Mouse (Mus musculus): ENCODE results near the gene Ugt1a6a. TPM values are rescaled to one million over a fixed set of nuclear protein-coding genes. Genes with fewer than 3 reads are reported as not detected.

Ugt1a6a gene
- polyA plus RNA-seq, 1 experiment from 2014 or later: 0.19 TPM

- Histone ChIP-seq H3K27me3 (replicated peaks) (no peaks in the 10 kb centered on the region), H3K27ac (replicated peaks) (no peak overlapping the region), H3K9me3 (peaks cover 94% of the 10 kb centered on the region), H3K36me3 (no peaks in the 10 kb centered on the region), H3K9ac (no peak overlapping the region), H3K4me1 (no peaks in the 10 kb centered on the region), H3K4me3 (no peak overlapping the region), H3K4me2 (no peak overlapping the region)
- ATAC-seq (ENCODE audit: extremely low read depth, insufficient number of reproducible peaks, low FRiP score, low TSS enrichment): no peak
- WGBS: 46% methylated on average over 3 of the region's 3 CpGs
Measured at GRCm38 (mm10) chr1:88232664-88233380, 98.2 kb downstream of the Ugt1a6a start.

GRCm38 (mm10) chr1:88233421-88234247 is 99.0 kb downstream of the Ugt1a6a start:
- no peaks in the 10 kb centered on the region for H3K4me1 ChIP-seq
- no peak for ATAC-seq (ENCODE audit: extremely low read depth, insufficient number of reproducible peaks, low FRiP score, low TSS enrichment)
- H3K9me3 ChIP-seq: peaks cover 94% of the 10 kb centered on the region
- 56% methylated on average over 14 of the region's 14 CpGs for WGBS
- H3K36me3 ChIP-seq: no peaks in the 10 kb centered on the region
- H3K9ac ChIP-seq: no peak overlapping the region
- no peak overlapping the region for H3K27ac ChIP-seq (replicated peaks)
- no peak overlapping the region for H3K4me2 ChIP-seq
- H3K4me3 ChIP-seq: no peak overlapping the region
- no peaks in the 10 kb centered on the region for H3K27me3 ChIP-seq (replicated peaks)

GRCm38 (mm10) chr1:88234248-88234610 is 99.6 kb downstream of the Ugt1a6a start:
- no peak overlapping the region for H3K4me2 ChIP-seq
- 56% methylated on average over 4 of the region's 4 CpGs for WGBS
- H3K4me3 ChIP-seq: no peak overlapping the region
- no peaks in the 10 kb centered on the region for H3K36me3 ChIP-seq
- peaks cover 94% of the 10 kb centered on the region for H3K9me3 ChIP-seq
- no peak overlapping the region for H3K27ac ChIP-seq (replicated peaks)
- no peak overlapping the region for H3K9ac ChIP-seq
- H3K4me1 ChIP-seq: no peaks in the 10 kb centered on the region
- no peak for ATAC-seq (ENCODE audit: extremely low read depth, insufficient number of reproducible peaks, low FRiP score, low TSS enrichment)
- H3K27me3 ChIP-seq (replicated peaks): no peaks in the 10 kb centered on the region

GRCm38 (mm10) chr1:88234646-88235045 is 100.0 kb downstream of the Ugt1a6a start:
- no peak overlapping the region for H3K27ac ChIP-seq (replicated peaks)
- WGBS: 39% methylated on average over 5 of the region's 5 CpGs
- no peak overlapping the region for H3K9ac ChIP-seq
- ATAC-seq (ENCODE audit: extremely low read depth, insufficient number of reproducible peaks, low FRiP score, low TSS enrichment): no peak
- H3K27me3 ChIP-seq (replicated peaks): no peaks in the 10 kb centered on the region
- no peak overlapping the region for H3K4me2 ChIP-seq
- H3K4me3 ChIP-seq: no peak overlapping the region
- no peaks in the 10 kb centered on the region for H3K36me3 ChIP-seq
- no peaks in the 10 kb centered on the region for H3K4me1 ChIP-seq
- peaks cover 94% of the 10 kb centered on the region for H3K9me3 ChIP-seq

GRCm38 (mm10) chr1:88235046-88235893 is 100.7 kb downstream of the Ugt1a6a start:
- Histone ChIP-seq H3K9me3 (peaks cover 94% of the 10 kb centered on the region), H3K36me3 (no peaks in the 10 kb centered on the region), H3K27me3 (replicated peaks) (no peaks in the 10 kb centered on the region), H3K27ac (replicated peaks) (no peak overlapping the region), H3K9ac (no peak overlapping the region), H3K4me3 (no peak overlapping the region), H3K4me1 (no peaks in the 10 kb centered on the region), H3K4me2 (no peak overlapping the region)
- no peak for ATAC-seq (ENCODE audit: extremely low read depth, insufficient number of reproducible peaks, low FRiP score, low TSS enrichment)
- WGBS: 52% methylated on average over 11 of the region's 11 CpGs

GRCm38 (mm10) chr1:88235894-88236415 is 101.3 kb downstream of the Ugt1a6a start:
- H3K4me3 ChIP-seq: no peak overlapping the region
- no peak overlapping the region for H3K27ac ChIP-seq (replicated peaks)
- no peak for ATAC-seq (ENCODE audit: extremely low read depth, insufficient number of reproducible peaks, low FRiP score, low TSS enrichment)
- H3K36me3 ChIP-seq: no peaks in the 10 kb centered on the region
- no peak overlapping the region for H3K4me2 ChIP-seq
- no peaks in the 10 kb centered on the region for H3K4me1 ChIP-seq
- no peak overlapping the region for H3K9ac ChIP-seq
- 50% methylated on average over 4 of the region's 4 CpGs for WGBS
- H3K27me3 ChIP-seq (replicated peaks): no peaks in the 10 kb centered on the region
- peaks cover 94% of the 10 kb centered on the region for H3K9me3 ChIP-seq

GRCm38 (mm10) chr1:88237311-88237710 is 102.7 kb downstream of the Ugt1a6a start:
- Histone ChIP-seq H3K9me3 (peaks cover 94% of the 10 kb centered on the region), H3K36me3 (no peaks in the 10 kb centered on the region), H3K4me3 (no peak overlapping the region), H3K9ac (no peak overlapping the region), H3K4me1 (no peaks in the 10 kb centered on the region), H3K27ac (replicated peaks) (no peak overlapping the region), H3K4me2 (no peak overlapping the region), H3K27me3 (replicated peaks) (no peaks in the 10 kb centered on the region)
- no peak for ATAC-seq (ENCODE audit: extremely low read depth, insufficient number of reproducible peaks, low FRiP score, low TSS enrichment)
- 62% methylated on average over 5 of the region's 5 CpGs for WGBS

- WGBS: 68% methylated on average over 6 of the region's 6 CpGs
- H3K4me2 ChIP-seq: no peak overlapping the region
- H3K4me3 ChIP-seq: no peak overlapping the region
- H3K27me3 ChIP-seq (replicated peaks): no peaks in the 10 kb centered on the region
- no peak overlapping the region for H3K27ac ChIP-seq (replicated peaks)
- ATAC-seq (ENCODE audit: extremely low read depth, insufficient number of reproducible peaks, low FRiP score, low TSS enrichment): 0 out of 2 replicates have a peak, but pooled peaks have one; percentile 1
- H3K9ac ChIP-seq: no peak overlapping the region
- H3K9me3 ChIP-seq: peaks cover 94% of the 10 kb centered on the region
- no peaks in the 10 kb centered on the region for H3K36me3 ChIP-seq
- no peaks in the 10 kb centered on the region for H3K4me1 ChIP-seq
Measured at GRCm38 (mm10) chr1:88238771-88239170, 104.2 kb downstream of the Ugt1a6a start.

GRCm38 (mm10) chr1:88240072-88240471 is 105.5 kb downstream of the Ugt1a6a start:
- ATAC-seq (ENCODE audit: extremely low read depth, insufficient number of reproducible peaks, low FRiP score, low TSS enrichment): no peak
- Histone ChIP-seq H3K36me3 (no peaks in the 10 kb centered on the region), H3K9me3 (peaks cover 95% of the 10 kb centered on the region), H3K4me1 (no peaks in the 10 kb centered on the region), H3K27ac (replicated peaks) (no peak overlapping the region), H3K27me3 (replicated peaks) (no peaks in the 10 kb centered on the region), H3K9ac (no peak overlapping the region), H3K4me3 (no peak overlapping the region), H3K4me2 (no peak overlapping the region)
- WGBS: 63% methylated on average over 5 of the region's 5 CpGs

GRCm38 (mm10) chr1:88240579-88240978 is 106.0 kb downstream of the Ugt1a6a start:
- H3K4me2 ChIP-seq: no peak overlapping the region
- H3K4me3 ChIP-seq: no peak overlapping the region
- WGBS: 53% methylated on average over 4 of the region's 4 CpGs
- H3K9ac ChIP-seq: no peak overlapping the region
- no peak for ATAC-seq (ENCODE audit: extremely low read depth, insufficient number of reproducible peaks, low FRiP score, low TSS enrichment)
- H3K4me1 ChIP-seq: no peaks in the 10 kb centered on the region
- H3K27ac ChIP-seq (replicated peaks): no peak overlapping the region
- H3K9me3 ChIP-seq: peaks cover 95% of the 10 kb centered on the region
- H3K36me3 ChIP-seq: no peaks in the 10 kb centered on the region
- no peaks in the 10 kb centered on the region for H3K27me3 ChIP-seq (replicated peaks)

- Histone ChIP-seq H3K4me1 (no peaks in the 10 kb centered on the region), H3K9me3 (peaks cover 97% of the 10 kb centered on the region), H3K27ac (replicated peaks) (no peak overlapping the region), H3K4me2 (no peak overlapping the region), H3K9ac (no peak overlapping the region), H3K36me3 (no peaks in the 10 kb centered on the region), H3K27me3 (replicated peaks) (no peaks in the 10 kb centered on the region), H3K4me3 (no peak overlapping the region)
- 58% methylated on average over 5 of the region's 5 CpGs for WGBS
- ATAC-seq (ENCODE audit: extremely low read depth, insufficient number of reproducible peaks, low FRiP score, low TSS enrichment): no peak
Measured at GRCm38 (mm10) chr1:88243861-88244260, 109.3 kb downstream of the Ugt1a6a start.
